Mouse (Mus musculus) hindbrain, embryonic 12.5 days (tissue): ENCODE measurements around the gene Zfp366. TPM values are rescaled to one million over a fixed set of nuclear protein-coding genes. Genes with fewer than 3 reads are reported as not detected.

Source experiments
- ATAC-seq: fragments of 200-750 bp; cut with Nextera tagmentation; 2 replicates; pipeline ENCODE4 v1.8.0; 2017; ENCODE audit warnings: moderate TSS enrichment; ENCODE audit not compliant: low FRiP score
- H3K27ac ChIP-seq: fragments of 300-500 bp; sonication (generic); 2 replicates; pipeline ENCODE4 v1.5.1; 2016; ENCODE audit warnings: mild to moderate bottlenecking
- H3K27me3 ChIP-seq: fragments of 300-500 bp; sonication (generic); 2 replicates; pipeline ENCODE4 v1.6.1; 2016; ENCODE audit warnings: mild to moderate bottlenecking
- H3K36me3 ChIP-seq: fragments of 300-500 bp; sonication (generic); 2 replicates; pipeline ENCODE4 v1.6.1; 2016; ENCODE audit warnings: mild to moderate bottlenecking
- H3K4me1 ChIP-seq: fragments of 300-500 bp; sonication (generic); 2 replicates; pipeline ENCODE4 v1.6.1; 2016
- H3K4me2 ChIP-seq: fragments of 300-500 bp; sonication (generic); replicated peaks from 2 replicates; pipeline ENCODE4 v1.6.1; 2016; ENCODE audit warnings: mild to moderate bottlenecking
- H3K4me3 ChIP-seq: fragments of 300-500 bp; sonication (generic); 2 replicates; pipeline ENCODE4 v1.5.1; 2016; ENCODE audit warnings: mild to moderate bottlenecking
- H3K9ac ChIP-seq: fragments of 300-500 bp; sonication (generic); 2 replicates; pipeline ENCODE4 v1.6.1; 2016; ENCODE audit warnings: mild to moderate bottlenecking, moderate library complexity
- H3K9me3 ChIP-seq: fragments of 300-500 bp; sonication (generic); replicated peaks from 2 replicates; pipeline ENCODE4 v1.6.1; 2016; ENCODE audit warnings: mild to moderate bottlenecking
- WGBS: fragments of 180-500 bp; shearing (Covaris S2); methylation state at CpG from one replicate; pipeline ENCODE4 v1.1.7; 2016; 5-methylcytosine and 5-hydroxymethylcytosine counted together
- polyA plus RNA-seq: library from polyadenylated mRNA; unstranded; fragments of >200 nt; fragmentation: Nextera tagmentation; extraction: Ambion mirVana; gene quantifications from 2 replicates; pipeline ENCODE4 v1.2.1, GENCODE M21; 2016

Gene Zfp366
- polyA plus RNA-seq, 1 experiment from 2014 or later: 0.37 TPM

GRCm38 (mm10) chr13:99221996-99222395, 37.4 kb downstream of the Zfp366 start:
- no peak for ATAC-seq
- Histone ChIP-seq H3K36me3 (no peaks in the 10 kb centered on the region), H3K27ac (no peak overlapping the region), H3K27me3 (no peaks in the 10 kb centered on the region), H3K4me2 (no peak overlapping the region), H3K9me3 (no peaks in the 10 kb centered on the region), H3K4me1 (no peaks in the 10 kb centered on the region), H3K9ac (no peak overlapping the region), H3K4me3 (no peak overlapping the region)
- 93% methylated on average over 3 of the region's 3 CpGs for WGBS

- Histone ChIP-seq H3K4me3 (no peak overlapping the region), H3K9me3 (no peaks in the 10 kb centered on the region), H3K27me3 (no peaks in the 10 kb centered on the region), H3K36me3 (no peaks in the 10 kb centered on the region), H3K4me2 (no peak overlapping the region), H3K27ac (no peak overlapping the region), H3K9ac (no peak overlapping the region), H3K4me1 (no peaks in the 10 kb centered on the region)
- WGBS: 83% methylated on average over 5 of the region's 5 CpGs
- no peak for ATAC-seq
Observed at GRCm38 (mm10) chr13:99222476-99222875, 37.9 kb downstream of the Zfp366 start.

- Histone ChIP-seq H3K4me1 (no peaks in the 10 kb centered on the region), H3K9me3 (no peaks in the 10 kb centered on the region), H3K4me2 (no peak overlapping the region), H3K9ac (no peak overlapping the region), H3K4me3 (no peak overlapping the region), H3K36me3 (no peaks in the 10 kb centered on the region), H3K27me3 (no peaks in the 10 kb centered on the region), H3K27ac (no peak overlapping the region)
- 85% methylated on average over 8 of the region's 8 CpGs for WGBS
- ATAC-seq: no peak
Observed at GRCm38 (mm10) chr13:99223321-99223884, 38.8 kb downstream of the Zfp366 start.

- H3K36me3 ChIP-seq: no peaks in the 10 kb centered on the region
- no peak overlapping the region for H3K4me3 ChIP-seq
- no peaks in the 10 kb centered on the region for H3K9me3 ChIP-seq
- ATAC-seq: no peak
- 94% methylated on average over 8 of the region's 8 CpGs for WGBS
- H3K4me1 ChIP-seq: no peaks in the 10 kb centered on the region
- H3K9ac ChIP-seq: no peak overlapping the region
- no peaks in the 10 kb centered on the region for H3K27me3 ChIP-seq
- no peak overlapping the region for H3K27ac ChIP-seq
- H3K4me2 ChIP-seq: no peak overlapping the region
Observed at GRCm38 (mm10) chr13:99223917-99224316, 39.3 kb downstream of the Zfp366 start.

DNA sequence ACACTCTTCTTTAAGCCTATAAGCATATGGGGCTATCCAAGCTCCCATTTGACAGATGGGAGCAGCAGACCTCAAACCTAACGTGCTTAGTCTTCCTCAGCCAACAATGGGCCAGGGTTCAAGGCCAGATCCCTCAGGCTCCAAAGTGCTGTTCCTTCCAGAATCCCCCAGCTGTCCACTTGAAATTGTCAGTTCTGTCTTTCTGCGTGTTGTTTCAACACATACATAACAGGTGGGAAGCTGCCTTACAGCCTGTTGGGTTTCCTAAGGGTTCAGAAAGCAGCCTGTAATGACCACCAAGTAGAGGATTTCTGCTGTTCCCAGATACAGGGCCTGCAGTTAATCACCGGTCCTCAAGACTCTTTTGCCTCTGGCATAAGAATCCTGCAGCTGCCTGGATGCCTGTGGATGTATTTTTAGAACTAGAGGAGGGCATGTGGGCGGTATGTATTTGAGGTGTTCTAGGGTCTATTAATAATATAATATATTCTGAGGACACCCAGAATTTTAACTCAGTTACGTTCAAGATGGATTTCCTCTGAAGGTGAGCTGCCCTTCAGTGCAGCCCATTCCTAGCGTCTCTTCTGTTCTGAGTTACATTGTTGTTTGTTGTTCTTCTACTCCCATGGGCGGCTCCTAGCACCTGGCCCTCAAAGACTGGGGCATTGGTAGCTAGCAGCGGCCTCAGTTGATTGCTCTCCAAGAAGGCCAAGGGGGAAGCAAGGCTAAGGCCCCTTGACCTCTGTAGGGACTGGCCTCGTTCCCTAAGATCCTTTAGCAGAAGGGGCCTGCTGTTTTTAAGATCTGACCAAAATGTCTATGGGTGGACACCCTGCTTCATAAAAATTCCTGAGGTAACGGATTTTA, 41.0 kb downstream of the Zfp366 start:
- WGBS: 77% methylated on average over 10 of the region's 10 CpGs
- no peak for ATAC-seq

DNA sequence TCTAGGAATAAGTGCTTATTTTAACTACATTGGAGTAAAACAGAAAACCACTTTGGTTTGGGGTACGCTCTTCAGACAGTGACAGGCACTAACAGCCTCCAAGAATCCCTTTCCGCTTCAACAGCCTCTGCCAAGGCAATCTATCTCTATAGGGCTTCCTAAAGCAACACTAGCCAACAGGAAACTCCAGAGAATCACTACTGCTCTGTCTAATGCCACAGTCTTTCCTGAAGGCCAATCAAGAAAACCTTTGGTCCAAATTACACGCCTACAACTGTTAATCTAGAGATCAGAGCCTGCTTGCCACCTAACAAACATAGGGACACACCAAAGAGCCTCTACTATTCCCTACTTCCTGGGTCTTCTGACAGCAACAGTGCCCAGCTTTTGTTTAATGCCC, 42.2 kb downstream of the Zfp366 start:
- Histone ChIP-seq H3K9ac (no peak overlapping the region), H3K27me3 (no peaks in the 10 kb centered on the region), H3K27ac (no peak overlapping the region), H3K4me1 (0 out of 2 replicates have a peak, but pooled peaks cover 3% of the 10 kb centered on the region), H3K4me3 (no peak overlapping the region), H3K4me2 (no peak overlapping the region), H3K9me3 (no peaks in the 10 kb centered on the region), H3K36me3 (no peaks in the 10 kb centered on the region)
- no peak for ATAC-seq
- 86% methylated on average over 3 of the region's 3 CpGs for WGBS

More for the DNA sequence above, 41.0 kb downstream of the Zfp366 start:
- Histone ChIP-seq H3K4me2 (no peak overlapping the region), H3K4me3 (no peak overlapping the region), H3K4me1 (0 out of 2 replicates have a peak, but pooled peaks cover 3% of the 10 kb centered on the region), H3K36me3 (no peaks in the 10 kb centered on the region), H3K27ac (no peak overlapping the region), H3K9me3 (no peaks in the 10 kb centered on the region), H3K9ac (no peak overlapping the region), H3K27me3 (no peaks in the 10 kb centered on the region)

GRCm38 (mm10) chr13:99227456-99228250, 43.0 kb downstream of the Zfp366 start:
- Histone ChIP-seq H3K4me2 (no peak overlapping the region), H3K27ac (no peak overlapping the region), H3K9me3 (no peaks in the 10 kb centered on the region), H3K9ac (no peak overlapping the region), H3K4me3 (no peak overlapping the region), H3K4me1 (0 out of 2 replicates have a peak, but pooled peaks cover 3% of the 10 kb centered on the region), H3K27me3 (no peaks in the 10 kb centered on the region), H3K36me3 (no peaks in the 10 kb centered on the region)
- 89% methylated on average over 16 of the region's 16 CpGs for WGBS
- no peak for ATAC-seq

- Histone ChIP-seq H3K9me3 (no peaks in the 10 kb centered on the region), H3K9ac (no peak overlapping the region), H3K27me3 (no peaks in the 10 kb centered on the region), H3K27ac (no peak overlapping the region), H3K4me3 (no peak overlapping the region), H3K4me1 (0 out of 2 replicates have a peak, but pooled peaks cover 3% of the 10 kb centered on the region), H3K4me2 (no peak overlapping the region), H3K36me3 (no peaks in the 10 kb centered on the region)
- 96% methylated on average over 35 of the region's 35 CpGs for WGBS
- no peak for ATAC-seq
Observed at GRCm38 (mm10) chr13:99228821-99229570, 44.4 kb downstream of the Zfp366 start.

GRCm38 (mm10) chr13:99229641-99230494, 45.2 kb downstream of the Zfp366 start:
- H3K27ac ChIP-seq: no peak overlapping the region
- H3K9me3 ChIP-seq: no peaks in the 10 kb centered on the region
- H3K9ac ChIP-seq: no peak overlapping the region
- no peaks in the 10 kb centered on the region for H3K27me3 ChIP-seq
- H3K4me1 ChIP-seq: 0 out of 2 replicates have a peak, but pooled peaks cover 3% of the 10 kb centered on the region
- no peaks in the 10 kb centered on the region for H3K36me3 ChIP-seq
- ATAC-seq: no peak
- no peak overlapping the region for H3K4me3 ChIP-seq
- 80% methylated on average over 9 of the region's 9 CpGs for WGBS
- no peak overlapping the region for H3K4me2 ChIP-seq

DNA sequence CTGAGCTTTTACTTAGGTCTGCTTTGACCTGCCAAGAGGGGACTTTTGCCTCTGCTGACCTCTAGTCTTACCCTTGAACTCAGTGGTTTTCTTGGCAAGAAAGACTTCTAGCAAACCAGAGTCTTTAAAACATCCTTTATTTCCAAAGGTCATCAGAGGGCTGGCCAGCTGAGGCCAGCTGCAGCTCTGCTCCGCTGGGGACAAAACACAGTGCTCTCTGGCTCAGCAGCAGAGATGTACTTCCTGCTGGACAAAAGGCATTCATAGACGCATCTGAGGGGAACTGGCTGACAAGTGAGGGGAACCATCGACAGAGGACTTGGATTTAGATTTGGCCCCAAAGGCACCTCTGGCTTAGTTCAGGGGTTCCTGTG, 45.9 kb downstream of the Zfp366 start:
- Histone ChIP-seq H3K4me2 (no peak overlapping the region), H3K9ac (no peak overlapping the region), H3K27me3 (no peaks in the 10 kb centered on the region), H3K4me1 (0 out of 2 replicates have a peak, but pooled peaks cover 3% of the 10 kb centered on the region), H3K4me3 (no peak overlapping the region), H3K9me3 (no peaks in the 10 kb centered on the region), H3K27ac (no peak overlapping the region), H3K36me3 (no peaks in the 10 kb centered on the region)
- ATAC-seq: no peak
- 20% methylated on average over 3 of the region's 3 CpGs for WGBS

GRCm38 (mm10) chr13:99233333-99233732, 48.7 kb downstream of the Zfp366 start:
- no peaks in the 10 kb centered on the region for H3K27me3 ChIP-seq
- WGBS: 59% methylated on average over 3 of the region's 3 CpGs
- no peak overlapping the region for H3K27ac ChIP-seq
- no peak overlapping the region for H3K9ac ChIP-seq
- no peaks in the 10 kb centered on the region for H3K36me3 ChIP-seq
- H3K4me1 ChIP-seq: peaks cover 4% of the 10 kb centered on the region
- H3K9me3 ChIP-seq: no peaks in the 10 kb centered on the region
- no peak overlapping the region for H3K4me2 ChIP-seq
- ATAC-seq: no peak
- no peak overlapping the region for H3K4me3 ChIP-seq
